Mouse (Mus musculus) forelimb bud, embryonic 11.5 days (tissue): ENCODE data around the gene Cldn9.
A peak's percentile ranks its signal among the peaks of the same experiment; 100 is the strongest.

ENCODE experiments used
- DNase-seq: peaks from one replicate; pipeline ENCODE4 v3.0.0-alpha.2; 2012; ENCODE audit warnings: low read depth, low spot score

Gene Cldn9

GRCm38 (mm10) chr17:23683856-23684672, at the start of gene Cldn9:
Cldn9 (minus strand) TSS chr17:23684026.
- peak; percentile 52 for DNase-seq

GRCm38 (mm10) chr17:23730441-23730840, 46.6 kb upstream of the Cldn9 start:
- DNase-seq, result no peak

GRCm38 (mm10) chr17:23726758-23727142, 42.9 kb upstream of the Cldn9 start:
- DNase-seq, result no peak

GRCm38 (mm10) chr17:23725999-23726757, 42.4 kb upstream of the Cldn9 start, which contains the start of gene Pkmyt1:
Pkmyt1 (plus strand) TSS chr17:23726336.
- DNase-seq, result peak; percentile 94

- DNase-seq, result no peak
These were observed 41.7 kb upstream of the Cldn9 start for GRCm38 (mm10) chr17:23725477-23725876.

GRCm38 (mm10) chr17:23722376-23723125, 38.7 kb upstream of the Cldn9 start, which contains the start of gene 1520401A03Rik:
1520401A03Rik (minus strand) TSS chr17:23722783.
- DNase-seq, result no peak

GRCm38 (mm10) chr17:23721886-23722285, 38.1 kb upstream of the Cldn9 start:
- no peak for DNase-seq

GRCm38 (mm10) chr17:23719455-23719854, 35.6 kb upstream of the Cldn9 start:
- DNase-seq, result no peak

GRCm38 (mm10) chr17:23717003-23717402, 33.2 kb upstream of the Cldn9 start:
- DNase-seq, result no peak

- DNase-seq, result peak; percentile 80
These were observed 22.4 kb upstream of the Cldn9 start for GRCm38 (mm10) chr17:23706212-23706611.

GRCm38 (mm10) chr17:23705525-23706104, 21.8 kb upstream of the Cldn9 start:
- DNase-seq, result no peak

GRCm38 (mm10) chr17:23704741-23705140, 20.9 kb upstream of the Cldn9 start:
- no peak for DNase-seq

GRCm38 (mm10) chr17:23703301-23703700, 19.5 kb upstream of the Cldn9 start:
- no peak for DNase-seq

GRCm38 (mm10) chr17:23700079-23700478, 16.3 kb upstream of the Cldn9 start:
- DNase-seq, result peak; percentile 91

- no peak for DNase-seq
These were observed 15.6 kb upstream of the Cldn9 start for GRCm38 (mm10) chr17:23699131-23700077.

- peak; percentile 81 for DNase-seq
These were observed 12.0 kb upstream of the Cldn9 start for GRCm38 (mm10) chr17:23695801-23696200.

- no peak for DNase-seq
These were observed 10.7 kb upstream of the Cldn9 start for GRCm38 (mm10) chr17:23694491-23694890.

- DNase-seq, result no peak
These were observed 600 bp downstream of the Cldn9 start for GRCm38 (mm10) chr17:23683226-23683625.

GRCm38 (mm10) chr17:23682530-23682929, 1.3 kb downstream of the Cldn9 start:
- no peak for DNase-seq

GRCm38 (mm10) chr17:23682092-23682491, 1.7 kb downstream of the Cldn9 start:
- DNase-seq, result no peak
